Mouse (Mus musculus) embryo, embryonic 11.5 days (tissue): ENCODE results near the gene Iqsec1.

ENCODE experiments used
- DNase-seq: peaks from one replicate; pipeline ENCODE4 v3.0.0-alpha.2; 2012; ENCODE audit warnings: low read depth, low spot score

Iqsec1 gene

DNA sequence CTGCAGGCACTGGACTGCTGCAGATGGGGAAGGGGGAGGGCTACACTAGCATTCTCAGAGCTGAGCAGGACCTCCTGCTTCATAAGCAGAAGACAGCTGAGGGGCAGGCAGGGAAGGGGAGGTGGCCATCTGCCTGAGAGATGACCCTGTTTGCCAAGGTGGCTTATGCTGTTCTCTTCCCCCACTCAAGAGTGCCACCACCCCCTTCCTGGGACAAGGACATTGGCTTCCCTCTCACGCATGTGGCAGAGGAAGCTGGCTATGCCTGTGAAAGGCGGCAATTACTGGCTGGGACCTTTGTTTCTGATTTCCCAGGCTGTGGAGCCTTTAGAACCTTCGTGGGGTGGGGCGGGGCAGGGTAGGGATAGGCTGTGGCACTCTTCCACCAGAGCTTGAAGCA is 204.5 kb downstream of the Iqsec1 start:
- DNase-seq: no peak

DNA sequence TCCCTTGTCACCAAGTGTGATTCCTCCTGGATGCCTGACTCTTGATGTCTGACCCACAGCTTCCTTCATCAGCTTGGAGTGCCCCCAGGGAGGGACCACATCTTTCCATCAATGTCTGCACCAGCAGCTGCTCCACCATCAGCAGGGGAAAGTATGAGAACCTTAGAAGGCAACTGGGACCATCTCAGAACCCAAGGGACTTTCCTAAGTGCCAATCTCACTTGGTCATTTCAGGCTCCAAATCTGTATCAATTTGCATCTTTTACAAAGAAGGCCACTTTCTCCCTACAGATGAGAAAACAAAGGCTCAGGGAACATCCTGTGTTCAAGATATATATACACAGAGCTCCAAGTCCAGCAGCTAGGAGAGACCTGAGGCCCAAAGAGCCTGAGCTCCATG is 205.3 kb downstream of the Iqsec1 start:
- DNase-seq: no peak

GRCm38 (mm10) chr6:90781921-90782770 is 206.3 kb downstream of the Iqsec1 start:
- DNase-seq: peak; percentile 57

DNA sequence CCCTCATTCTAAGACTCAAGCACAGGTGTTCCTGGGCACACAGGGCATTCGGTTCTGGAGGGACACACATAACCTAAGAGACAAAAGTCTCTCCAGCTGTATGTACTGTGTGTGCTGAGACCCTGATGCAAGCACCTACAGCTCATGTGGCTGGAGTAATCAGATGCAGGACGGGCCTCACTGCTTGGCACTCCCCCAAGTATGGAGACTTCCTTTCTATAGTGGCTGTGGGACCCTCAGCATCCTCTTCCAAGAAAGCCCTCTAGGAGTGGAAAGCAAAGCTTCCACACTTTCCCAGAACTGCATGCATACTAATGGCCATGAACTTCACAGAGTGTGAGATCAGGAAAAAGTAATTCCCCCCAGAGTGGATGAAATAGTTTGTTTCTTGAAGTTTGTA is 208.0 kb downstream of the Iqsec1 start:
- no peak for DNase-seq

DNA sequence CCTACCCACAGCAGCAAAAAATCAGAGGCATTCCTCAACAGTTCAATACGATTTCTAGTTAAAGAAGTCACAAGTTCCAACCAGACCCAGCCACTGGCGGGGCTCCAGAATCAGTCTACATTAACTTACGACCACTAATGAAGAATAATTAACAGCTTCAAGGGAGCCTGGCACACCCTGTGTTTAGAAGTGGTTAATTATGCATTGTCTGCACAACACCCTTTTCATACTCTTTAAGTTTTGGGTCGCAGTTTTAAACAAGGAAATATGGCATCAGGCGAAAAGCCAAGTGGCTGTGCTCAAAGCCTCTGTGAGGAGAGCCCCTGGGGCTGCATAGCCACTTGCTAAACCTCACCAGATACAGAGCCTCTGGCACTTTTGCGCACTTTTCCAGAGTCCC is 209.6 kb downstream of the Iqsec1 start:
- DNase-seq: no peak

GRCm38 (mm10) chr6:90777302-90777701 is 211.2 kb downstream of the Iqsec1 start:
- no peak for DNase-seq

DNA sequence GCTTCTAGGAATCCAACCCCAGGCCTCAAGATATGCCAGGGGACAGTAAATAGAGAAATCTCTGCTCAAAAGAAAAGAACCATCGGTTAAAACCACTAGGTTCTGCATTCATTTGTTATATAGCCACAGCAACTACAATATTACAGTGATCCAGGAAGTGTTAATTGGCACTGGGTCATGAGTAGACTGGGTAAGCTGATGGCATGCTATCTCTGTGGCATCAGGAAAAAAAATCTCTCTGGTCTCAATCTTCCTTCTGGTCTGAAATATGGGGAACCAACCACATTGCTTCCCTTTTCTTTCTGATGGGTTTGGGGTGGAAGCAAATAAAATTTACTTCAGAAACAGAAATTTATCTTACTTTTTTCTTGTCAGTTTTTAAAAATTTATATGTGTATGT is 212.9 kb downstream of the Iqsec1 start:
- no peak for DNase-seq

DNA sequence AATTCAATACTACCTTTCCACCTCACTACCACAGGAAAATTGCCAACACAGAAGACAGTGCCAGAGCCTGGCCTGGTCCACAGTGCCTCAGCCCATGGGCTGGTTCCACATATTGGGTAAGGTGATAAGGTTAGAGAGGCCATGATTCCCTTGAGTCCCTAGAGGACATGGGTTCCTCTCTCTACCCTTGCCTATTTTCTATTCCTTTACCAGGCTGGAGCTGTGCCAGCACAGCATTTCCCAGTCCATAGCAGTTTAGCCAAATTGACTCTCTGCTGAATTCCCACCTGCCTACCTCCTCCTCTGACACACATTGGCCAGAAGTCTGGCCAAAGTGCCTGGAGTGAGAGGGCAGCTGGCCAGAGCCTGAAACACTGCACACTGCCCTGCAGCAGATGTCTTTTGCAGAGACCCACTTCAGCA is 214.7 kb downstream of the Iqsec1 start:
- no peak for DNase-seq

GRCm38 (mm10) chr6:90772120-90772519 is 216.4 kb downstream of the Iqsec1 start:
- DNase-seq: no peak

GRCm38 (mm10) chr6:90768526-90768925 is 220.0 kb downstream of the Iqsec1 start:
- no peak for DNase-seq

- DNase-seq: no peak
Observed at GRCm38 (mm10) chr6:90767874-90768273, 220.6 kb downstream of the Iqsec1 start.

DNA sequence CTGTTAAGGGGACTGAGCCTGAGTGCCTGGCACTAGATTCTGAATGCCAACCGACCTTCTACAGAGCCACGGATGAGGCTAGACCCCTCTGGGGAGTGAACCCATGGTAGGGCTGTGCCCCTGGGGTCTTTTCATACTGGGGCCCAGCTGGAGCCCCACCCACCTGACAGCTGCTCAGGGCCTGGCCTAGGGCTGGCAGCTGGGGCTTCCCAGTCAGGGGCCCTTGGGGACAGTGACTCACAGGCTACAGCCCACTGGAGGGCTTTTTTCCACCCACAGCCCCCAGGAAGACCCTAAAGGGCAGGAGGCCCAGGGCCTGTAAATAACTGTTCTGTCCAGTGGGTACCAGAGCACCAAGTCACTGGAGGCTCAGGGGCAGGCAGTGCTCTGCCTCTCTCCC is 223.7 kb downstream of the Iqsec1 start:
- no peak for DNase-seq

DNA sequence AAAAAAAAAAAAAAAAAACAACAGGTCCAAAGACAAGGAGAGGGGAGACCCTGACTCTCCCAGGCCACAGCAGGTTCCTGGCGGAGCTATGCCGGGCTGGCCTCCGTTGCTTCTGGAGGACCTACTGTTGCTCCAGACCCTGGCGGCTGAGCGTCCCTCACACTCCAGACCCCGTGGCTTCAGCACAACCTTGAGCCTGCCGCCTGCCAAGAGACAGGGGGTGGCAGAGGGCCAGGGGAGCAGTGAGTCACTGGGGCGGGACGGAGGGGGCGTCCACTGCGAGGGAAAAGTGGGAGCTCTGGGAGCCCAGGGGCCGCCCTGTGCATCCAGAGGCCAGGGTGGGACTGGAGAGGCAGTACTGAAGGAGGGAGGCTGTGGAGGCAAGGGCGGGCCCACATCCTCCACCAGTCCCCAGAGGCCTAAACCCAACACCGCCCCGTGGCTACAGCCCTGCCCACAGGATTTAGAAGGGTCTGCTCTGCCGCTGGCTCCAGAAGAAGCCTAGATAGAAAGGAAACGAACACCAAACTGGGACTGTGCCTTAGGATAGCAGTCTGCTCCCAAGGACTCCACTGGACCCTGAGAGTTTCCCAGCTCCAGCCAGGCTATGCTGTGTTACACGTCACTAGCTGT is 224.4 kb downstream of the Iqsec1 start:
- no peak for DNase-seq

- no peak for DNase-seq
Observed at GRCm38 (mm10) chr6:90763295-90763694, 225.2 kb downstream of the Iqsec1 start.

DNA sequence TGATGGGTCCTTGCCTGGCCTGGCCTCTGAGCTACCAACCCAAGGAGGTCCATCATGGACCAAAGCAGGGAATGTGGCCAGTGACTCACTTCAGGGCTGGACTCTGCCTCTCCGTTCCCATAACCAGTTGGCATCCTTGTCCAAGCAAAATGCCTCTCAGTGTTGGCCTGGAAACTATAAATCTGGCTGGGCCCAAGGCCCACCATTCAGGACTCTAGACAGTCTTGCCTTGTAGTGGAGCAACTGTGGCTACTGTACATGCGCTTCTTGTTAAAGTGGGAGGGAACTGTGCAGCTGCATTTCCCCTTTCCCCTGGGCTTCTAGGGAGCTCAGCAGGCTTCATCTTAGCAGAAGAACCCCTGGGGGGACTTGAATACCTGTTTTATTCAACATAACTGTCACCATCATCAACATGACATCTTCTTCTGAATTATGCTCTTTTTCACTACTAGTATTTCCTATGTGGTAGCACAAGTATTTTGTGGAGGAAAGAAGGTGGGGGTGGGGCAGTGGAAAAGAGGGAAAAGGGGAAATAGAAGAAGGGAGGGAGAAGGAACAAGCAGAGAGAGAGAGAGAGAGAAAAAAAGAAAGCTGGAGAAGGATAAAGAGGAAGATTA is 226.3 kb downstream of the Iqsec1 start:
- DNase-seq: no peak

DNA sequence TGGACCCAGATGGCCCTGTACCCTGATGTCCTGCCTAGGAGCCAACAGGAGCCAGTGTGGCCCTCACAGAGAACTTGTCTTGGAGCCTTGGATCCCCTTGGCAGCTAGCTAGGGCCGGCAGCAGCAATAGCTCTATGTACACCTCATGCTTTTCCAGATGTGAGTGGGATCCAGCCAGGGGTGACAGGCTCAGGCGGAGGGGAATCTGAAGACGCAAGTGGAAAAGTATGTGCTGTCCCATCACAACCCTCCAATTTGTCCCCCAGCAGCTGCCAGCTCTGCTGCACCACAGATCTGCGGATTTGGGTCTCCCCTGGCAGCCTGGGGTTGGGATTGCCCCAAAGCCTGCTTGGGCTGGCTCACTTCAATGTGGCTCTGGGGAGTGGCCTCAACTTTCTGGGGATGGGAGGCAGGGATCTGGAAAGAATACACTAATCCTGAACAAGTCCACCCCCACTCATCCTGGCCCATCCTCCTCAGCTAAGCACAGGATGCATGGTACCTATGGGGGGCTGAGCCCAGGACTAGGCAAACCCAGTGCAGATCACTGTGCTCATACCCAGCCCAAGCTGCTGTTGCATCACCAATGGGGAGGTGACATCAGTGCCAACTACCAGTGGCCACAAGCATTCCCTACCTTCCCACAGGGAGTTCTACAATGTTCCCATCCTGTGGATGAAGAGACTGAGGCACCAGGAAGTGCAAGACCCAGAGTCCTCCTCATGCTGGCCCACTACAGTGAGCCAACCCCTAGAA is 227.0 kb downstream of the Iqsec1 start:
- DNase-seq: no peak

DNA sequence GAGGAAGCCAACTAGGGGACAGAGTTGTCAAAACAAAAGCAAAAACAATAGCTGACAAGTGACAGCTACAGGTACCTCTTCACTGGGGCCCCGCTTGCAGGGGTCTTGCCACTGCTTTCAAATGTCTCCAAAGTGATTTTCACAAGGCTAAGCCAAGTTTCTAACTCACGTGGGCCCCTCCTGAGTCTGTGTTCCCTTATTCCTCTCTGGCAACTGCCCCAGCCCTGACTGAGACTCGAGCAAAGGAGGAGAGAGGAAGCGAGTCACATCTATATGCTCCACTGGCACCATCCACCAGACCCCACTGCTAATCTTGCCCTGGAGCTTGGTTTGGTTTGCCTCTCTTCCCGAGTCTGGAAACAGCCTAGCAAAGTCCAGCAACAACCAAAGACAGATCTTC is 227.6 kb downstream of the Iqsec1 start:
- no peak for DNase-seq

GRCm38 (mm10) chr6:90759754-90760153 is 228.7 kb downstream of the Iqsec1 start:
- no peak for DNase-seq

GRCm38 (mm10) chr6:90758155-90758554 is 230.3 kb downstream of the Iqsec1 start:
- no peak for DNase-seq

DNA sequence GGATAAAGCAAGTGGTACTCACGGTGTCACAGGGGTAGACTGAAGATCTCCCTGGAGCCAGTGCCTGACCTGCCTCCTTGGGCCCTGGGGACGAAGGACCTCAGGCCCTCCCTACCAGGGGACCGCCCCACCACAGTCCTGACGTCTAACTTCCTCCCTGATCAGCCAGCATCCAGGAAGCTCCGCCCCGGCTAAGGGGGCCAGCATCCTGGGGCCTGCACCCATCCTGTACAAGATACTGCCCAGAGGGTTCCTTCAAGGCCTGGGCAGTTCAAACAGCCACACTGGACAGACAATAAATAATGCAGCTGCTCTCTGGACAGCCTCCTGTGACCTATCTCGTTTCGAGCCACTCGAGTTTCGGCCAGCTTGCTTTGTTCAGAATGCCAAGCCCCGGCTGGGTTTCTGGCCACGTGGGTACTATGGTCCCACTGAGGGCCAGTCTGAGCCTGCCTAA is 231.0 kb downstream of the Iqsec1 start:
- DNase-seq: no peak

- no peak for DNase-seq
Observed at GRCm38 (mm10) chr6:90756561-90756960, 231.9 kb downstream of the Iqsec1 start.

- no peak for DNase-seq
Observed at GRCm38 (mm10) chr6:90755613-90755941, 232.9 kb downstream of the Iqsec1 start.
